Mouse (Mus musculus): ENCODE data around the gene Xntrpc.

- no peak for TF ChIP-seq CTCF (IDR thresholded peaks at IDR 0.05; ENCODE audit: low read depth)
- TF ChIP-seq EP300 (IDR thresholded peaks at IDR 0.05; ENCODE audit: low read depth): no peak
Measured at GRCm38 (mm10) chr7:102109746-102110145, 44.2 kb downstream of the Xntrpc start.

Measured in liver, postnatal 0 days (tissue).